Mouse (Mus musculus) thymus, adult 18-20 months (tissue): ENCODE results near the gene Tceal8.

Experiments used
- DNase-seq, 2 experiments: peaks; one replicate each; pipeline ENCODE4 v3.0.0; 2022; ENCODE audit warnings: mixed read lengths in 2 of 2

The Tceal8 gene

DNA sequence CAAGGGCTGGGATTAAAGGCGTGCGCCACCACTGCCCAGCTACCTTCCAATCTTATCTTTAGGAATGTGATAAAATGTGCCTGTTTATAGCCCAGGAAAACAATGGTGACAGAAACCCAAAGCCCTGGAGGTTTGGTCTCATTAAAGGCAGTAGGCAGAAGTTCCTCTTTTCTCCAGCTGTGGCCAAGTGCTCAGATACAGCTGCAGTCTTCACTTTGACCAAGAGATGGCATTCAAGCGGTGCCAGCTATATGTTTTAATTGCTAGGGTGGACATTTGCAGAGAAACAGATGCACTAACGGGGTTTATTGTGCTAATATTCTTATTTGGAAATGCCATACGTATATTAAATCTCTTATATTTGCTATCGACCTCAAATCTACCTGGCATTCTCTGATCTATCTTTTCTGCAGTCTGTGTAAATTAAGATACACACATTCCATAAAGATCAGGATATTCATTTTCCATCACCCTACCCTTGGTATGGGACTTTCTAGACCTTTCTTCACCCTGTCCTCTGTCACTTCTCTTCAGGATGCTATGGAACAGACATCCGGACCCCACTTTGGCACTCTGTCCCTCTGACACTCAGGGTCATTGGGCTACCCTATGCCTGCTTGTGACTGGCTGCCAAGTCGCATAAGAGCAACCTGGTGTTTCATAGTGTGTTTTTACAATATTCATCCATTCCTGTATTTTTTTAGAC, 45.0 kb downstream of the Tceal8 start:
- DNase-seq = no peak
